In genomic region chr19:7020224-7020641, GRCm38 (mm10) we compare ENCODE assay signal across 8 mouse cellular contexts. TPM values are rescaled to one million over a fixed set of nuclear protein-coding genes. Genes with fewer than 3 reads are reported as not detected.
DNase-seq lines count a peak whose midpoint lies in the region; TF ChIP-seq lines count a peak whose summit lies in the region.

No protein-coding gene starts in this region.

- peak overlapping the region; percentile 56; the same call in 1 of the 2 replicates for H3K27ac ChIP-seq in small intestine, adult 2 months (ENCODE audit: insufficient read depth, low read depth, low read length)

- H3K4me1 ChIP-seq in small intestine, adult 2 months (ENCODE audit: control insufficient read depth, insufficient read depth, insufficient read length, low read length), result no peaks in the 10 kb centered on the region

- no peak overlapping the region for H3K4me3 ChIP-seq in small intestine, adult 2 months (ENCODE audit: low read depth, low read length)

- TF ChIP-seq POLR2A in small intestine, adult 2 months (IDR thresholded peaks at IDR 0.05; ENCODE audit: low read depth, low read length), result no peak

- peaks cover 44% of the 10 kb centered on the region for H3K36me3 ChIP-seq in small intestine, adult 2 months (ENCODE audit: control insufficient read depth, insufficient read depth, low read length)

- H3K27me3 ChIP-seq in small intestine, adult 2 months (ENCODE audit: control insufficient read depth, insufficient read depth, low read length), result no peaks in the 10 kb centered on the region

- peak; percentile 61; the same call in 1 of the 2 replicates for TF ChIP-seq CTCF in small intestine, adult 2 months (IDR thresholded peaks at IDR 0.05; ENCODE audit: extremely low read depth, insufficient read length, insufficient replicate concordance, low read depth, low read length)

- WGBS in small intestine, adult 2 months, result 35% methylated on average over 3 of the region's 3 CpGs

- peak; percentile 45 for DNase-seq in left cerebral cortex, postnatal 4 days
- no peak for DNase-seq in left cerebral cortex, adult 11 months (ENCODE audit: low spot score)
- peak; percentile 44 for DNase-seq in c-Kit-negative CD71-positive TER-119-positive erythroid progenitor cells, embryonic 14.5 days (ENCODE audit: low read depth, low spot score)
- peak; percentile 52 for DNase-seq in forelimb bud, embryonic 11.5 days (ENCODE audit: low read depth, low spot score)
- peak; percentile 56 to 68 for DNase-seq in kidney, adult 8-10 months
- DNase-seq in lung, postnatal 10 days, result peak; percentile 70
- DNase-seq in layer of hippocampus, adult 8-10 months (ENCODE audit: low spot score in 2 of 2), result no peak

- intact Hi-C loops in left cerebral cortex, postnatal 4 days (cut with DNase I), result no loop called here

RNA-seq across cellular contexts. Expression of gene Fermt3, which starts 1.0 kb away (rescaled TPM):
- total RNA-seq in left cerebral cortex, postnatal 4 days (2021), result 1 to 10 TPM; 3.2 to 3.4 TPM
- 10.2 and 18.6 TPM in 2 replicates for polyA plus RNA-seq in small intestine, adult 2 months (2012; rRNA removed)
- total RNA-seq in layer of hippocampus, adult 8-10 months (2022), result 10 to 100 TPM in 2 of 4 experiments, 1 to 10 TPM in 2; 3.7 to 17.8 (median 9.2) TPM

RNA-seq across cellular contexts. Expression of gene Stip1, which starts 19.5 kb away (rescaled TPM):
- 100 to 1,000 TPM; 127 to 130 TPM for total RNA-seq in left cerebral cortex, postnatal 4 days (2021)
- polyA plus RNA-seq in small intestine, adult 2 months (2012; rRNA removed), result 15.2 and 21.4 TPM in 2 replicates
- 100 to 1,000 TPM; 155 to 228 (median 191) TPM for total RNA-seq in layer of hippocampus, adult 8-10 months (2022)

RNA-seq across cellular contexts. Expression of gene Trpt1, which starts 24.3 kb away (rescaled TPM):
- 10 to 100 TPM; 17.6 to 21.4 TPM for total RNA-seq in left cerebral cortex, postnatal 4 days (2021)
- 5.2 and 7.7 TPM in 2 replicates for polyA plus RNA-seq in small intestine, adult 2 months (2012; rRNA removed)
- 10 to 100 TPM; 16.5 to 20.8 (median 16.6) TPM for total RNA-seq in layer of hippocampus, adult 8-10 months (2022)

RNA-seq across cellular contexts. Expression of gene Nudt22, which starts 24.3 kb away (rescaled TPM):
- 10 to 100 TPM in 1 of 2 experiments, 1 to 10 TPM in 1; 8.9 to 11.5 TPM for total RNA-seq in left cerebral cortex, postnatal 4 days (2021)
- 41.2 and 53.8 TPM in 2 replicates for polyA plus RNA-seq in small intestine, adult 2 months (2012; rRNA removed)
- total RNA-seq in layer of hippocampus, adult 8-10 months (2022), result 10 to 100 TPM; 13.7 to 17.4 (median 14.2) TPM

RNA-seq across cellular contexts. Expression of gene Dnajc4, which starts 27.9 kb away (rescaled TPM):
- total RNA-seq in left cerebral cortex, postnatal 4 days (2021), result 10 to 100 TPM; 14.0 to 17.7 TPM
- 34.1 and 53.4 TPM in 2 replicates for polyA plus RNA-seq in small intestine, adult 2 months (2012; rRNA removed)
- total RNA-seq in layer of hippocampus, adult 8-10 months (2022), result 10 to 100 TPM; 26.1 to 29.9 (median 29.5) TPM

Comparison
In these comparisons a context has a peak if more than half of its experiments do, and no peak if none do; other contexts are left out.
1. DNase-seq: peak in left cerebral cortex, postnatal 4 days (single experiment), c-Kit-negative CD71-positive TER-119-positive erythroid progenitor cells, embryonic 14.5 days (single experiment), forelimb bud, embryonic 11.5 days (single experiment), kidney, adult 8-10 months (2 of 2) and lung, postnatal 10 days (single experiment); none in left cerebral cortex, adult 11 months (single experiment) and layer of hippocampus, adult 8-10 months (0 of 2).